Mouse (Mus musculus) kidney, adult 11 months (tissue): ENCODE measurements around the gene Itga8.

ENCODE experiments used
- DNase-seq: peaks from one replicate; pipeline ENCODE4 v3.0.0; 2022

The Itga8 gene

GRCm38 (mm10) chr2:12187646-12188045, 114.1 kb downstream of the Itga8 start:
- no peak for DNase-seq

GRCm38 (mm10) chr2:12182402-12182948, 119.2 kb downstream of the Itga8 start:
- DNase-seq = no peak

- DNase-seq = no peak
Observed at GRCm38 (mm10) chr2:12180635-12181034, 121.1 kb downstream of the Itga8 start.

GRCm38 (mm10) chr2:12174722-12175427, 126.8 kb downstream of the Itga8 start:
- DNase-seq = no peak

- no peak for DNase-seq
Observed at GRCm38 (mm10) chr2:12170221-12170620, 131.5 kb downstream of the Itga8 start.

- DNase-seq = no peak
Observed at GRCm38 (mm10) chr2:12160486-12160885, 141.2 kb downstream of the Itga8 start.

GRCm38 (mm10) chr2:12157001-12157400, 144.7 kb downstream of the Itga8 start:
- no peak for DNase-seq

GRCm38 (mm10) chr2:12156401-12156800, 145.3 kb downstream of the Itga8 start:
- DNase-seq = no peak

- no peak for DNase-seq
Observed at GRCm38 (mm10) chr2:12154676-12155075, 147.0 kb downstream of the Itga8 start.

GRCm38 (mm10) chr2:12153551-12153950, 148.2 kb downstream of the Itga8 start:
- DNase-seq = no peak

GRCm38 (mm10) chr2:12147902-12148301, 153.8 kb downstream of the Itga8 start:
- DNase-seq = peak; percentile 21

GRCm38 (mm10) chr2:12146612-12147011, 155.1 kb downstream of the Itga8 start:
- DNase-seq = no peak

GRCm38 (mm10) chr2:12138765-12139368, 162.9 kb downstream of the Itga8 start:
- no peak for DNase-seq

GRCm38 (mm10) chr2:12126580-12126979, 175.1 kb downstream of the Itga8 start:
- no peak for DNase-seq

GRCm38 (mm10) chr2:12115479-12115878, 186.2 kb downstream of the Itga8 start:
- DNase-seq = no peak

GRCm38 (mm10) chr2:12109306-12109705, 192.4 kb downstream of the Itga8 start:
- DNase-seq = no peak

GRCm38 (mm10) chr2:12108306-12108705, 193.4 kb downstream of the Itga8 start:
- DNase-seq = no peak

- DNase-seq = no peak
Observed at GRCm38 (mm10) chr2:12107265-12107664, 194.5 kb downstream of the Itga8 start.

- DNase-seq = no peak
Observed at GRCm38 (mm10) chr2:12103183-12103582, 198.5 kb downstream of the Itga8 start.

- DNase-seq = no peak
Observed at GRCm38 (mm10) chr2:12092203-12092984, 209.3 kb downstream of the Itga8 start.

- no peak for DNase-seq
Observed at GRCm38 (mm10) chr2:12090993-12091392, 210.7 kb downstream of the Itga8 start.

- no peak for DNase-seq
Observed at GRCm38 (mm10) chr2:12085492-12085891, 216.2 kb downstream of the Itga8 start.

- no peak for DNase-seq
Observed at GRCm38 (mm10) chr2:12084341-12084740, 217.4 kb downstream of the Itga8 start.
